Mouse (Mus musculus): ENCODE measurements around the gene St6galnac4.
A peak's percentile ranks its signal among the peaks of the same experiment; 100 is the strongest.

St6galnac4 gene

DNA sequence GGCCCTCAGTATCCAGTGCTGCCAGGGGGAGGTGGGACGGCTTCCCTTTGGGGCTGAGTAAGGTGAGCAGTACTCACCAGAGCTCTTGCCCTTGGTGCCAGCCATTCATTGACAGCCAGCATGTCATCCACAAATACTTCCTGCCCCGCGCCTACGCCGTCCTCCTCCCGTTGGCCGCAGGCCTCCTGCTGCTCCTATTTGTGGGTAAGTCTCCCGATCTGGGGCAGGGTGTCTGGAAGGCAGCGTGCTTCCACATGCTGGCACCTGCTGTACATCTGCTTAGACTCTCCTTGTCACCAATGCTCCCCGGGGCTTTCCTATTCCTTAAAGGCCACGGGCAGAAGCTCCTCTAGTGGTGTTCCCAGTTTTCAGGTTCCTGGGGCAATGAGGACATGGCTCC is 14.7 kb upstream of the St6galnac4 start:
- no peak for DNase-seq

DNA sequence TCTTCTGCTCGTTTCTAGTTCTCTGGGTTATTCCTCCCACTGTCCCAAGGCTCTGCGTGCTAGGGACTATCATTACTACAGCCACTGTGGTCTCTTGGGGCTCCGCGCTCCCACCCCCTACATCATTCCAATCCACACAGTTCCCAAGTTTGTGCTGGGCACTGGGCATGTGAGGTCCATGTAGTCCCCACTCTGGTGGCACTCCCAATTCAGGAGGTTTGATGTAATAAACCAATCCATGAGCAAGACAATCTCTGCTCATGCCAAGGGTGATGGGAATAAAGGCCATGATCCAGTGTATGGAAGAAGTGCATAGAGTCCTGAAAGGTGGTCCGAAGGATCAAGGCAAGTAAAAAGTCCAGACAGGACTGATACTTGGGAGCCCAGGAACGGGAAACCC is 12.4 kb upstream of the St6galnac4 start, which contains the start of gene Pip5kl1:
Gene Pip5kl1 (plus strand): TSS at position 301 of the 400 bp plus-strand sequence.
- DNase-seq = no peak

DNA sequence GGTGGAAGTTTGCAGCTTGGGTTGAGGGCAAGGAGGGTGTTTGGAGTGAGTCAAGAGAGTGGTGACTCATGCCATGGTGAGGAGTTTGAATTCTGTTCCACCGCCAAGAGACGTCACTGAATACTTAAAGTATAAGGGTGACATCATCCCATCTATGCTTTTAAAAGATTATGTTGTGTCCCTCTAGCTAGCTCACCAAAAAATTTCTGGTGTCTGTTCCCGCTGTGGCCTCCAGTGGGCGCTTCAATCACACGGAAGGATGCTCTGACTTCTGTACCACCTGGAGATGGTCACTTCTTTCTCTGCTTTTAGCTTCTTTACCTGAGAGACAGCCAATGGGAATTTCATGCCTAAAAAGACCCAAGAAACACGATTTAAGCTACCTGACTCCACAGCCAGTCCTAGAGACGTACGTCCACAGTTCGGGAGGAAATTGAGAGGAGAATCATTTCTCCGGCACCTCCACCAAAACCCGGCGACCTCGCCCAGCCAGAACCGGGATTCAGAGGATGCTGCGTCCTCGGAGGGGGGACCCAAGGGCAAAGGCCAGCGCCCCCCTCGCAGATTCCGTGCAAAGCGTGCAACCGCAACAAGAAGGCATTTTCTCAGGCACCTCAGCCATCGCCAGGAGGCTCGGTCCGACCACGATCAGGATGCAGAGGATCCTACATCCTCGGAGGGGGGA is 11.9 kb upstream of the St6galnac4 start:
- peak; percentile 73 to 74 for DNase-seq

DNA sequence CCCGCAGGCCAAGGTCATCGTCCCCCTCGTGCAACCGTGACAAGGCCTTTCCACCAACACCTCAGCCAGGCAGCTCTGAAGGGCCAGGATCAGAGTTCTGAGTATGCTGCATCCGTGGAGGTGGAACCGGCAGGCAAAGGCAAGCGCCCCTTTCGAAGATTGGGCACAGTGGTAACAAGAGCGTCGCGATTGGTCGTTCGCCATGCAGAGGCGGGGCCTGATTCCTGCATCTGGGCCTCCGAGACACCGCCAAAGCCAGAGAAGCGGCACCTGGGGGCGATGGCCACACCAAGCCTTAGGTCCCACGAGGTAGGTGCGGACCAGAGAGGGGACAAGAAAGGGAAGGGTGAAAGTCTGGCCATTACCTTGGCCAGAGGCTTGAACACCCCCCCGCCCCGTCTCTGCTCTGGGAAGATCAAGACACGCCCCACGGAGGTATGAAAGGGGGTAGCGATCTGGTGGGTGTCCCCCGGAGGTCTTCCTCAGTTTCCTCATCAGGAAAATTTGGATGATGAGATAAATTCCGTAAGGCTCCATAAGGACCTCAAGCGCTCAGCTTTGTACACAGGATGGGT is 11.2 kb upstream of the St6galnac4 start, which contains the start of gene 9430097D07Rik:
Gene 9430097D07Rik (minus strand): TSS at position 99 of the 575 bp plus-strand sequence.
- DNase-seq = peak; percentile 60 to 71

DNA sequence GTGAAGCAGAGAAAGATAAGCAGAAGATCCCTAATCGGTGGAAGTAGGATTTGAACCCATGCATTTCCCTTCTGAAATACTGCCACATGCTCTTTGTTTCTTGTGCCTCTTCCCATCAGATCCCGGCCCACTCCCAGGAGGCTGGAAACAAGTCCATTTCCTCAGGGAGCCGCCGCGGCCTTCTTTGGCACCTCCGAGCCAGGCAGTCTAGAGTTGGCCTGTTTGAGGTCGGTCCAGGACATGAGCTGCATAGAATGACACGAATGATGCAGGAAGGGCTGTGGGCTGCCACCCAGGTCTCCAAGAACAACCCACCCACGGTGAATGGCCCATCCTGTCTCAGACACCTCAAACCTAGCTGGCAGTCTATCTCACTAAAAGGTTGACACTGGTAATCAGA is 10.4 kb upstream of the St6galnac4 start:
- no peak for DNase-seq

DNA sequence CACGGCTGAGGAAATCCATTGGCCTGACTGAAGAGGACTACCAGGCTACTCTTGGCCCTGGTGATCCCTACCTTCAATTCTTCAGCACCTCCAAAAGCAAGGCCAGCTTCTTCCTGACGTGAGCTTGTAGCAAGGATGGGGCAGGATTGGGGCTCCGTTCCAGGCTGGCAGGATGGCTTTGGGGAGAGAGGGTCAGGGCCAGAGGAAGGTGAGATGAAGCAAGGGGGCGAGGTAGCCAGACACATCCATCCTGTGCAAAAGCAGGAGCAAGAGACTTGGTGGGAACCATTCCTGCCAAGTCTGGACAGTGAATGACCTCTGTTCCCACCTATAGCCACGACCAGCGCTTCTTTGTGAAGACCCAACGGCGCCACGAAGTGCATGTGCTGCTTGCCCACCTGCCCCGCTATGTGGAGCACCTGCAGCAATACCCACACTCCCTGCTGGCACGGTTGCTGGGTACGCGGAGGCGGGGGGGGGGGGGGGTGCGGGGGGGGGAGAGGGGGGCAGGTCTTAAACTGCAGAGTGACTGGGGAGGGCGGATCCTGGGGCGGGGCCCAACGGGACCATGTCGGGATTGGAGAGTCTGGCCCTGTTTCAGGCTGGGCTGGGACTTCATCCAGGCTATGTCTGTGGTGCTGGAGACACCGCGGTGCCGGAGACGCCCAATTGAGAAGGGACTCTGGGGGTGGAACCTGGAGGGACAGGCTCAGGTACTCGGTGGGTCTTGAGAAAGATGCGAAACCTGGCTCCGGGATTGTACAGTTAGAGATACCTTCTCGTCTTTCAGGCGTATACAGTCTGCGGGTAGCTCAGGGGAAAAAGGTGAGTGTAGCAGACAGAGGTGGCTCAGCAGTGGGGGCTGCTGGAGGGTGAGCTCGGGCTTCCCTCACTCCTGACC is 8.5 kb upstream of the St6galnac4 start:
- DNase-seq = peak; percentile 61 to 73

DNA sequence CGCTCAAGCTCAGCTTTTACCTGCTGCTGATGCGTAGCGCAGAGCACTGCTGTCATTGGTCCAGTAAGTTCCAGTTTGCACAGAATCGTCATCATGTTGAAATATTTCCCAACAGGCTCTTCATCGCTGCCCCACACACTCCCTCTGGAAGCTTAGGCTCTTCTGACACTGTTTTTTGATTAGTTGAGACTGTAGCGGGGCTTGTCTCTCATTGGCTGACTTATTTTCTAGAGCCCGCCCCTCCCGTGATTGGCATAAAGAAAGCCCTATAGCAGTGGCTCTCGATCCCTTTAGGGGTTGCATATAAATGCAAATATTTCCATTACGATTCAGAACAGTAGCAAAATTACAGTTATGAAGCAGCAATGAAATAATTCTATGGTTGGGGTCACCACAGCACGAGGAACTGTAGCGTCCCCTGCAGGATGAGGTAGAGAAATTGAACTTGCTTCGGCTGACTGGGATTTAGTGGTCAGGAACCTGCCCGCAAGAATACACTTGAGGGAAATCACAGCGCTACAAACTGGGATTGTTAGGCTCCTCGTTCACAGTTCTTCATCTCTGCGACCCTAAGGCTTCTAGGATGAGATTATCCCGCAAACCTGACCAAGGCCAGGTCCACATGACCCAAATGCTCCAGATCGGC is 5.3 kb upstream of the St6galnac4 start:
- peak; percentile 69 to 73 for DNase-seq

DNA sequence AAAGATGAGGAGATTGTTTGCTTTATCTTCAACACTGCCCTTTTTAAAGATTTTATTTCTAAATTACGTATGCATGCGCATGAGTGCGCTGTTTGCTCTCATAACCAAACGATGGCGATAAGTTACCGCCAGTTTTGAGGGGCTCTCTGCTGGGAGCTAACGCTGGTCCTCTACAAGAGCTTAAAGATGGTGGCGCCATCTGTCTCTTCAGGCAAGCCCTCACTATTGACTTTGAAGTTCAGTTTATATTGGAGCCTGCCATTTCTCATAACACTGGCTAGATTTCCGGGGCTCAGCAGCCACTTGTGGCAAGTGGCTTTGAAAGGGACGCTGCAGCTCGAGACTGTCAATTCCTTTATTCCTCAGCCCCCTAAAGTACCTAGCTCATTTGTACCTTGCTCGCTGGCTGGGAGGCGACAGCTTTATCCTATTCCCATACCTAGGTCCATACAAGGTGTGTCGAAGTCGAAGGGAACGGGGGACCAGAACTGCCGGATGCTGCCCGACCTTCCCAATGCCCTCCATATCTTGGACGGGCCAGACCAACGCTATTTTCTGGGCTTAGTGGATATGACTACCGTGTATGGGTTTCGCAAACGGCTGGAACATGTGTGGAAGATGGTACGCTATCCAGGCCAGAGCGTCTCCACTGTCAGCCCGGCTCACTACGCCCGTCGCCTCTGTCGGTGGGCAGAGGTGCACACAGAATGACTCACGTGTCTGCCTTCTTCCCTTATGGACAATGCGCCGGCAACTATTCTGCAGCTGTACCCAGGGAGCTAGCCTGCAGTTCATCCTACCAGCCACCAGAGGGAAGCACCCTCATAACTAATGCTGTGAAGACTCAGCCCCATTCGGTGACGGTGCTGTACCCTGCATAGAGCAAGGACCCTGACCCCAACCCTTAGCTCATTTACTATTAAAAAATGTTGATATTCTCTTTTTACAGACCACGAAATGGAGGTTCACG is 3.8 kb upstream of the St6galnac4 start:
- peak; percentile 81 to 86 for DNase-seq

DNA sequence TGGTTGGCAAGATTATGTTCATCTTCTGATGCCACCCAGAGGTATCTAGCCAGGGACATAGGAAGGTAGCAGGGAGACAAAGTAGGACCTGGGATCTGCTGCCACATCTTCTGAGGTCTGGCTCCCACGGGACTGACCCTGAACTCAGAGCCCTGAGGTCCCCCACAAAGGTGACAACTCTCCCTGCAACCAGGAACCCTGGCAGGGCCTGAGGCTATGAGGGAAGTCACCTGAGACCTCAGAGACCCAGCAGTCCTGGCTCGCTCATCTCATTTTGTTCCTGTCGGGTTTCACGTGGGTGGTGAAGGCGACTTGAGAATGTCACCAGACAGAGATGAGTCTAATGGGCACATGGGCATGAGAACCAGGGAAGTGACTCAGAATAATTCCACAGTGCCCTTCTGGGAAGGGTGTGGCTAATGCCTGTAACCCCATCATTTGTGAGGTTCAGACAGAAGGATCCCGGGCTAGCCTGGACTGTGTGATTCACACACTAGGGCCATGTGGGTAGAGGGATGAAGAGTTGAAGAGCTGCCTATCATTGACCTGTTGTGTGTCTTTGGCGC is 1.7 kb upstream of the St6galnac4 start:
- DNase-seq = no peak

DNA sequence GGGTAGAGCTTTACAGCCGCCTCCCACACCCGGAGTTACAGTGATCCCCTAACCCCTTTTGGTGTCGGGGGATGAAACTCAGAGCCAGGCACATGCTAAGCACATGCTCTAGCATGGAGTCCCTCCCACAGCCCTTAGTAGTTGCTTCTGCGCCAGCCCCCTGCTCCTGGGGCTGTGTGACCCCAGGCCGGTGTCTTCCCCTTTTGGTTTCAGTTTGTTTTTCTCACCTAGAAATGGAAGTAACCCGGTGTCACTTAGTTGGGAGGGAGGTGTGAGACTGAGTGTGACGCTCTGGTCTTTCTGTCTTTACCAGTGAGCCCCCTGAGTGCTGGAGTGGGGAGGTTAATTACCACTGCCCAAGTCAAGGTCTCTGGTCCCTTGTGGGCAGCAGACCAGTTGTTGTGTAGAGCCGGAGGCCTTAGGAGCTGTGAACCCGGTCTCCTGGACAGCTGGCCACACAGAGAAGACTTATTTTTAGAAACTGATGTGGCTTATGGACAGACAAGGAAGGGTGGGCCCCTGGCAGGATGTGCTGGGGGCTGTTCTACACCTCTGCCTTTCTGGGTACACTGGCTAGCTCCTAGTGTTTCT is 931 bp downstream of the St6galnac4 start:
- DNase-seq = peak in 1 of 2 experiments; percentile 40

DNA sequence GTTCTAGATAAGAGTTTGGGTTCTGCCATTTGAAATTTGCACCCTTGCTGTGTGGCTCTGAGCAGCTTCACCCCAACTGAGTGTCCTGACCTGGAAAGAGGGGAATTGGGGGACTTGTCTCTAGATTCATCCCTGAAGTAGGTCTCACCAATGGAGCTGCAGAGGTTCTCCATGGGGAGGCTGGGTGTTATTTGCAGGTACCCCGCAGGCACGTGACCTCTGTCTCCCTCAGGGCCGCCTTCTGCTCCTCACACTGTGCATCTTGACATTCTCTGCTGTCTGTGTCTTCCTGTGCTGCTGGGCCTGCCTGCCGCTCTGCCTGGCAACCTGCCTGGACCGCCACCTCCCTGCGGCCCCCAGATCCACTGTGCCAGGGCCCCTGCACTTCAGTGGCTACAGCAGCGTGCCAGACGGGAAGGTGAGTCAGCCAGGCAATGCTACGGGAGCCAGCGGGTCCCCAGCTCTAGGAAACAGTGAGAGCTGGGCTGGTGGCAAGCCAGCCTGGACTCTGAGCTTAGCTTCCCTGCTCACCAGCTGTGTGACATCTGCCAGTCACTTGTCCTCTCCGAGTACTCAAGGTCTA is 2.4 kb downstream of the St6galnac4 start:
- DNase-seq = peak; percentile 43 to 55

DNA sequence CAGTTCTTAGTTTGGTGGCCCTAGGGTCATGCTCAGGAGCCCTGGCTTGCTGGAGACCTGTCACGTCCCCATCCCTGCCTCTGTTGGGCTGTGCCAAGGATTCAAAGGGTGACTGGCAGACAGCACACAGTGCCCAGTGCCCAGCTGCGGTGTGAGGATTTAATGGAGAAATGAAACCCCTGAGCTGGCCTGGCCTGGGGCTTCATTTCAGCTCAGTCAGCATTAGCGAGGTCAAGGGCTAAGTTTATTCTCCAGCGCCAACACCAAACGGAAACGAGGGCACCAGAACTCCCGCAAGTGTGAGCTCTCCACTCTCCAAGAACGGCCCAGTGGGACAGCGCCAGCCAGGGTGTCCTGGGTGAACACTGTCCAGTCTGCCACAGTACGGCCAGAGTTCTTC is 3.3 kb downstream of the St6galnac4 start:
- no peak for DNase-seq

DNA sequence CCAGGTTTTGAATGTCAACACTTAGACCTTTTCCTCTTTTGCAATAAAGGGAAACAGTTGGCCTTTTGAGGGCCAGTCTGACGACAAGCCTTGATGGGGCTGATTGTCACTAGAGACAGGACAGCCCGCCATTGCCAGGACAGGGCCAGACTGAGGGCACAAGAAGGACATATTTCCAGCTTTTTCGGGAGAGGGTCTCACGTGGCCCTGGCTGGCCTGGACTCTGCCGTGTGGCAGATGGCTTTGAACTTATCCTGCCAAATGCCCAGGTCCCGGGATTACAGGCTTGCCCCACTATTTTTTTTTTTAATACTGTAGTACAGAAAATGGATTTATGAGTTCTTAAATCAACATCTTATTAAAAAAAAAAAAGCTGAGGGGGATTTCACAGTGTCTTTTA is 4.4 kb downstream of the St6galnac4 start:
- no peak for DNase-seq

DNA sequence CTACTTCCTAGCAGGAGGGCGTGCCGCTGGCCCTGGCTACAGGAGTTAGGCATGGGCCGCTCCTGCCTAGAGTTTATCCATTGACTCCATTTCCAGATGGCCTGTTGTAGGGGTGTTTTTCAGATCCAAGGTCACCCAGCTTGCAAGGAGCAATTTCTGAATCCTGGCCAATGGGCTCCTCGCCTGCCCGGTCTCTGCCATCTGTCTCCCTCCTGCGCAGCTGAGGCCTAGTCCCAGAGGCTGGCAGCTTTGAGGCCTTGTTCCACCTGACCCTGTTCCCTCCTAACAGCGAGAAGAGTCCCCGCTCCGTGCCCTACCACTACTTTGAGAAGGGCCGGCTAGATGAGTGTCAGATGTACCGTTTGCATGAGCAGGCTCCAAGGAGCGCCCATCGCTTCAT is 9.8 kb downstream of the St6galnac4 start:
- DNase-seq = no peak

DNA sequence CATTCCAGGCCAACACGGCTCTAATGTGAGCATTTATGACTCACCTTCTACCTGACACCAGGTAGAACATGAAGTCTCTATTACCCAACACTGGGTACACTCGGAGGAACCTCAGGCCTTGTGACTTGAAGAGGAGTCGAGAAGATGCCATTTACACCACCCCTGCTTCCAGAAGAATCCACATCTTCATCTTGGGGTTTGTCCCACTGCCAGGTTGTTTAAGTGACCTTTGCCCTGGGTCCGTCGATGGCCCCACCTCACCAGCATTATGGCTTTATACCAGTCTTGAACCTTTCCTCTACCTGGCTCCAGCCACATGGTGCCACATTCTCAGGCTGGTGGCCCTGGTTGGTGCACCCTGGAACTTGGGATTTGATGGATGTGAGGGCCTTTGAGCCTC is 10.4 kb downstream of the St6galnac4 start:
- DNase-seq = no peak

DNA sequence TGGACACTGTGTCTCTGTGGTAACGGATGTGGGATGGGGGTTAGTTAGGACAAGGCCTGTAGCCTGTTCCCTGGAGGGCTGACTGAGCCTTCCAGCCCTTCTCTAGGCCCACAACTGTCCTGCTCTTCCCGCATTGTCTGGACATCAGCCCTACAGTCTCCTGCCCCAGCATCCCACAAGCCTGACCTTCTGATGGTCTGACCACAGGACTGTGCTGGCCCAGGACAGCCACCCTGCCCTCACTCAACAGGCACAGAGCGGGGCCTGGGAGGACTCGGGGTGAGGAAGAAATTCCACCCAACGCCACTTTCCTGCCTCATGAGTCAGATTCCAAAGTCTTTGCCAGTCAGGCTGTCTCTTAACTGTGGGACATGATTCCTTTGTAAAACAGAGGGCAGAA is 10.8 kb downstream of the St6galnac4 start:
- DNase-seq = no peak

DNA sequence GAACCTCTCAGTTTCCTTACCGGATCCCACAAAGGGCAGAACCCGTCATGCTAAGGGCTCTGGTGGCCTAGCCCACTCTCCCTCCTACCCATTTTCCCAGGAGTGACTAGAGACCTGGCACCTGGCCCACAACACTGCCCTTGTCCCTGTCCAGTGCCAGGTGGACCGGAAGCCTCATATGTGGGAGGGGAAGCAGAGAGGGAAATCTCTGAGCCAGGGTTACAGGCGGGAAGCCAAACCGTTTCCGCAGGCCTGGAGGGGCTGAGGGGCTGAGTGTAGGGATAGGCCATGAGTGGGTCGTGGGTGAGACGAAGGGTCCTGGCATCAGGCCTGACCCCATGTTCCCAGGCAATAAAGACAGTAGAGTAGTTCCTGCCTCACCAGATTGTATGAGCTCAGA is 11.6 kb downstream of the St6galnac4 start:
- DNase-seq = peak; percentile 58 to 70

DNA sequence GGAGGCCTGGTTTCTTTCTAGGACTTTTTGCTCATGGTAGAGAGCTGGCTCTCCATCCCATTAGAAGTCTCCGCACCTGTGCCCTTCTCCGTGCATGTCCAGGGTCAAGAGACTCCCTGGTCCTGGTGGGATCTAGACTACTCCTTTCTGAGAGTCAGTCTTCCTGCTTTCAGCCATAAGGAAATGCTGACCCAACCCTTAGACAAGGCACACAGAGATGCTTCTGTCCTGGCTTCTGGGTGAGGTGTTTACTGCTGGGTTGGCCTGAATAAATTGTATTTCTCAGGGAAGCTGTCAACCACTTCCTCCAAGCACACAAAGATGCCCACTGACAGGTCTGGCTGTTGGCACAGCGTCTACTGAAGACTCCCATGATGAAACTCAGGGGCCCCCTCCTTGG is 12.5 kb downstream of the St6galnac4 start, which contains the start of gene St6galnac6:
Gene St6galnac6 (plus strand): TSS at position 301 of the 400 bp plus-strand sequence.
- DNase-seq = no peak

DNA sequence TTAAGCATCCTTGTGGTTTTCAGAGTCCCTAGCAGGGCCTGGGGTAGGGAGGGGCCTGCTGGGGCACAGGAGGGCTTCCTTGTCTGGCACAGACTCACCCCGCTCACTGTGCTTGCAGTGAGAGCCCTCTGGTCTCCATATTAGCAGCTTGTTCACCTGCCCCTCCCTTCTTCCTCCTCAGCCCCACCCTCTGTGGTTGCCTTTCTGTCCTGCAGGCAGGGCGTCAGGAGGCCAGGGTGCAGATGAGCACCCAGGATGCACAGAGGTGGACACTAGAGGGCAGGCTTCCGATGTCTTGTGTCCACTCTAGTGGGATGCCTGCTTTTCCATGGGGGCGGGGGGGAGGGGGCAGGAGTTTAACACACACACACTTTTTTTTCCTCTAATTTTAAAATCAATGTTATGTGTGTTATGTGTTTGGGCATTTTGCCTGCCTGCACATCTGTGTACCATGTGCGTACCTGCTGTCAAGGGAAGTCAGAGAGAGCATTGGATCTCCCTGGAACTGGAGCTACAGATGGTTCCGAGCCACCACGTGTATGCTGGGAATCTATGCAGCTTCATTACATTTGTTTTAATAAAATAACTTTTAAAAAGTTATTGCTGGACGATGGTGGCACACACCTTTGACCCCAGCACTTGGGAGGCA is 14.6 kb downstream of the St6galnac4 start:
- DNase-seq = peak; percentile 65 to 72

DNA sequence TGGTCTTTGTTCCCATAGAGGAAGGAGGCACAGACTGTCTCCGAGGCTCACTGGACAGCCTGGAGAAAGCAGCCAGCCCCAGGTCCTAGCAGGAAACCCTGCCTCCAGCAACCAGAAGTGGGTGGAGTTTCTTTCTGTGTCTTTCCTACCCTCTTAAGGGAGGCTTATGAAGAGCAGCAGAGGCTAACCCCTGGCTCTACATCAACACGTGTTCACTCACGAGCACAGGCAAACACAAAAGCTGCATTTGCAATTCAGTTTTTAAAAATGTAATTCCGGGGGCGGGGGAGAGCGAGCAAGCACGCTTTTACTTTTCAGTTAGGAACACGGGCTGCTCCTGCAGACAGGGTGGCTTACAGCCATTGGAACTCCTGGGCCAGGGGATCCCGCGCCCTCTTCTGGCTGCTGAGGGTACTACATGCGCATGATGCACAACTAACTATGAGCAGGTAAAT is 15.7 kb downstream of the St6galnac4 start:
- DNase-seq = peak; percentile 95 to 96

Measured in kidney, postnatal 4 days (tissue).